Mouse (Mus musculus) heart, postnatal 10 days (tissue): ENCODE data around the gene Plk2. TPM values are rescaled to one million over a fixed set of nuclear protein-coding genes. Genes with fewer than 3 reads are reported as not detected.
A peak's percentile ranks its signal among the peaks of the same experiment; 100 is the strongest.
"Not testable (repeated sequence)": the region's sequence is repeated elsewhere in the genome, so short reads cannot be mapped to it uniquely, and the experiment has no call there.

ENCODE experiments used
- DNase-seq, 2 experiments: peaks; one replicate each; pipeline ENCODE4 v3.0.0; 2021
- intact Hi-C: fragments of 180-260 bp; cut with DNase I; formaldehyde crosslinking; loops from one replicate; pipeline ENCODE4 v1.15.1; 2025
- total RNA-seq, 2 experiments: library from RNA; stranded (reverse); gene quantifications; 2 replicates each; pipeline ENCODE4 v1.2.3; 2021

Gene Plk2
- total RNA-seq, 2 experiments from 2014 or later = 71.4 to 75.3 TPM

DNA sequence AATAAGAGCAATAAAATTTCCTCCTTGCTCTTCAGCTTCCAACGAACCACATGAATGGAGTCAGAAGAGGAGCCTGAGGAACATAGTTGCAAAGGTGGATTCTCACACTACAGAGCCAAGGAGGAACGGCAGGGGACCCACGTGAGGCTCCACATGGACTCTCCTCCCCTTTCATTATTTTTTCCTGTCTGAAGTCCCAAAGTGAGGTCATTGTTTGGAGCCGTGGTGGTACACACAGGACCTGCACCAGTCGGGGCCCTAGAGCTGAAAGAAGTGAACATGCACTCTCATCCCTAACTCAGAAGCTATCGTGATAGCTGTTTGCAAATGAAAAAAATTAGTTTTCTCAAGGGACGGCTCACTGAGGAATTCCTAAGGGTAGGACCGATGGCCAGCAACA is 9.2 kb downstream of the Plk2 start:
- intact Hi-C loops = no loop called here

DNA sequence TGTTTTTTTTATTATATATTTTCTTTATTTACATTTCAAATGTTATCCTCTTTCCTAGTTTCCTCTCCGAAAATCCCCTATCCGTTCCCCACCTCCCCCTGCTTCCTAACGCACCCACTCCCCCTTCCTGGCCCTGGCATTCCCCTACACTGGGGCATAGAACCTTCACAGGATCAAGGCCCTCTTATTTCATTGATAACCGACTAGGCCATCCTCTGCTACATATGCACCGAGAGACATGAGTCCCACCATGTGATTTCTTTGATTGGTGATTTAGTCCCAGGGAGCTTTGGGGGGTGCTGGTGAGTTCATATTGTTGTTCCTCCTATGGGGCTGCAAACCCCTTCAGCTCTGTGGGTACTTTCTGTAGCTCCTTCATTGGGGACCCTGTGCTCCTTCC is 9.8 kb downstream of the Plk2 start:
- DNase-seq, intact Hi-C loops: not testable (repeated sequence)

More for the DNA sequence above, 9.2 kb downstream of the Plk2 start:
- no peak for DNase-seq

DNA sequence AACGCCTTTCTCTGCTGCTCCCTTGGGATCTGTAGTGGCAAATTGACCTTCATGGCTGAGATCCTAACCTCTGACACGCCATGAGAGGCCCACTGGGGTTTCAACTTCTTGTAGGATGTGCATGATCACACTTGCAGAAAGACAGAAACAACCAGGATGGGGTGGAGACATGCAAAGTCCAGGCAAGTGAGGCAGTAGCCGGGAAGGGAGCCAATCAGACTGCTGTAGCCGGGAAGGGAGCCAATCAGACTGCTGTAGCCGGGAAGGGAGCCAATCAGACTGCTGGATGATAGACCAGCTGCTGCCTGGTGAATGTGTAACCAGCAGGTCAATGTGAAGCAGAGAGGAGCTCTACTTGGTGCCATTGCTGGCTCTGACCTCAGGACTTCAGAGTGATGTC is 11.3 kb downstream of the Plk2 start:
- intact Hi-C loops = no loop called here
- peak; percentile 62 to 65 for DNase-seq

DNA sequence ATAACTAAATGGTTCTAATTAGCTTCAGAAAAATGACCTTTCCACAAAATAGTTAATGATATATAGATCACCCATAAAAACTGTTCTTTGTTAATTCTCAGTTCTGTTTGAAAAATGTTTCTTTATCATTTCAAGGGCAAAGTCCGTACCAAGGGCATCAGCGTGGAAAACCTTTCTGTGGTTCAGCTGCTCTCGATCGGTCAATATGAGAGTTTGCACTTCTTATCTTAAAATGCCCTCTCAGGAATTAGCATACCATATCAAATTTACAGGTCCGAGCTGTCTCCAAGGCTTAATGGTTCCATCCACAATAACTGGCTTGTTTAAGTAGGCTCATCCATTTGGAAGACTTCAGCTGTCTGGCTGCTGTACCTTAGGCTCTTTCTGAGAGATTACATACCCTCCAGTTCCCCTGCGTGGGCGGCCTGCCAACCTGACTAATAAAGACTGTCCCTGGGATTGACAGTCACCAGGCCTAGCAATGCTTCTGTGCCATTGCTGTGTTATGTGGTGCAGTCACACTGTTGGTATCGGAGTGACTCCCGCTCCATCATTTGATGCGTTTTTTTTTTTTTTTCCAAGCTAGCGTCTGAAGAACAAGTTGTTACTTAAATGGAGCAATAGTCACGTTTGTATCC is 17.8 kb downstream of the Plk2 start:
- intact Hi-C loops = no loop called here
- peak; percentile 41 to 49 for DNase-seq

DNA sequence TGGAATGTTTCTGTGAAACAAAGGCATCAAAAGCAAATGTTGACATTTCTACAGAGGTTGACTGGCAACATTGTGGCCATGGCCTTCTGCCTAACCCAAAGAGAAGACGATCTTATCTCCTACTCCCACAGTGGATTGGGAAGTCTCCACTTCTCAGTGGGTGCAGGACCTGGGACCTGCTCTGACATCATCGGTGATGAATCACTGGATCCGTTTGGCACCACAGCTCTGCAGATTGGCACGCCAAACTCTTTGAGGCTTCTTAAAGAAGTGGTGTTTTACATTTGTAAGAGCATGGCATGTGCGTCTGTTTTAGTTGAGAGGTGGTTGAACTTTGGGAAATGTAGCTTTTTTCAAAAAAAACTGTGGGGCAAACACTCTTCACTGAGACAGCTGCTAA is 23.8 kb downstream of the Plk2 start:
- intact Hi-C loops = no loop called here
- no peak for DNase-seq

DNA sequence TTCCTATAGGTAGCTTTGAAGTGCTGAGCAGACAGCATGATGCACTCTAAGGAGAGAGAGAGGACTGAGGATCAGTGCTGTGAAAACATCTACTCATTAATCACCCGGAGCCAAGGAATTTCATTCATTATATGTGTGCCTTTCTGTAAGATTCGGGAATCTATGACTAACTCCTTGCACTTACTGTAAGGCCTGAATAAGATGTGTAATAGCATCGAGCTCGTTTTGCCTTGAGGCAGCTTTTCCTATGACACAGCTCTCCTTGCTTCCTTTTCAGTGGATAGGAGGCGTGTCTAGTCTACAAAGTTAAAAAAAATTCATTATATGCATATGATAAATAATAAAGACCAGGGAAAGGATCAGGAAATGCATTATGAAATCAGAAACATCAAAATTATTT is 24.8 kb downstream of the Plk2 start:
- intact Hi-C loops = no loop called here
- DNase-seq = no peak

DNA sequence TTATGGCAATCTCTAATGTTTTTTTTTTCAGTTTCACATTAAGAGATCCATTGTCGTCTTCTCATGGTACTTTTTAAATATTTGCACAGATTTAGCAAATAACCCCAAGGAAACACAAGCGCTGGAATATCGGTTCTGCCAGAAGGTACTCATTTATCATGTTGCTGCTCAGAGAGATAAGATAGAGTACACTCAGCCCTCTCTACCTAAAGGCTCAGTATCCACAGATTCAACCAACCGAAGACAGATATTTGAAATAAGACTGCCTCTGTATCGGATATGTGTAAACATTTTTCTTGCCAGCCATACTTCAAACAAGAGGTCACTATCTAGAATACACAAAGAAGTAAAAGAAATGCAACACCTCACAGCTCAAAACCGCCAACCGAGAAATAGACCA is 27.6 kb downstream of the Plk2 start:
- intact Hi-C loops = no loop called here
- no peak for DNase-seq

DNA sequence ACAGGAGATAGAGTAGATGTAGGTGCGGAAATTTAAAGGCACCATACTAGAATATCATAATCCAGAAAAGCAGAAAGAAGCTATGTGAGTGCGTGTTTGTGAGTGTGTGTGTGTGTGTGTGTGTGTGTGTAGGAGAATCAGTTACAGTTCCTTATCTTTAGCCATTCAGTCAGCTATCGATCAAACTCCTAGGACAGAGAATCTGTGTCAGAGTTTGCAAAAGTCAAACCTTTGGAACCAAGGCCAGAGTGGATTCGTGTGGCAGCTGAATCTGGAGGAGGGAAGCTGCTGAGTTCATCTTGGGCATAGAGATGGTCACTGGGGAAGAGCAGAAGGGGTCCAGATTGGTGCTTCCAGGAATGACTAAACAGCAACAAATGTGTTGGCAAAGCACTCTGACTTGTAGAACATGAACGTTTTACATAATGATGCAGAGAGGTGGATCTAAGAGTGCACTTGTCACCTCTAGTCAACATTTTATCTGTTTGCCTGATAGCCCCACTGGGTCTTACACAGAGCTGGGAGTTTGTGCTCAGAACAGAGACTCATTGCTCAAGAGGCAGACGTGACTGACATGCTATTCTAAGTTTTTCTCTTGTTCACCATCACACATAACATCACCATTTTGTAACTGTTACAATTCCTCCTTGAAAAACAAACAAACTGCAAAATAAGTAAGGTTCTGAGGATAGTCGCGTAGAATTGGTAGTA is 30.8 kb downstream of the Plk2 start:
- DNase-seq = no peak
- intact Hi-C loops = no loop called here

DNA sequence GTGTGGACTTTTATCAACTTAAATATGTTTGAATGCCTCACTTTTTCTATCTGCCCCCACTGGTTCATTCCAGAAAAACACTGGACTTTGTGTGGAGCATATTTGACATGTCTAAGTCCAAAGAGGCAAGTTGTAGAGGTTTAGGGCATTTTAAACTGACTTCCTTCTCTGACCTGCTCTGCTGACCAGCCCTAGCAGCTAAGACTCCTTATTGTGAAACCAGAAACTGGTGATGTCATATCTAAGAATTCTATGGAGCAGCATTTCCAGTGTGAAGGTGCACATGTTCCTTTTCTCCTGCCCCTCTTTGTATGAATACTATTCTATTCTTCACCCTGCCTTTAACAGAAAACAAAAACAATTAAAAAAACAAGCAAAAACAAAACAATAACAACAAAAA is 36.5 kb downstream of the Plk2 start:
- intact Hi-C loops = no loop called here
- DNase-seq = no peak

DNA sequence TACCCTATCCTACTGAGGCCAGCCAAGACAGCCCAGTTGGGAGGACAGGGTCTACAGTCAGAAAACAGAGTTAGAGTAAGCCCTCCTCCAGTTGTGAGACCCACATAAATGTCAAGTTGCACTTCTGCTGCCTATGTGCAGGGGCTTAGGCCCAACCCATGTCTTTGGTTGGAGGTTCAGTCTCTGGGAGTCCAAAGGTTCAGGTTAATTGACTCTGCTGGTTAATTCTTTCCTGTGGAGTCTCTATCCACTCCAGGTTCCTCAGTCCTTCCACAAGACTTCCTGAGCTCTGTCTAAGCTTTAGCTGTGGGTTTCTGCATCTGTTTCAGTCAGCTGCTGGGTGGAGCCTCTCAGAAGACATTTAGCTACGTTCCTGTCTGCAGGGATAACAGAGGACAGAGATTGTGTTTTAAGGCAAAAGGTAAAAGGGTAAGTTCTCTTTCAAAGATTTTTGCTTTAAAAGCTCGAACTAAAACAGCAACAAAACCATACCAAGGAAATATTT is 37.3 kb downstream of the Plk2 start:
- DNase-seq = no peak
- intact Hi-C loops = no loop called here

DNA sequence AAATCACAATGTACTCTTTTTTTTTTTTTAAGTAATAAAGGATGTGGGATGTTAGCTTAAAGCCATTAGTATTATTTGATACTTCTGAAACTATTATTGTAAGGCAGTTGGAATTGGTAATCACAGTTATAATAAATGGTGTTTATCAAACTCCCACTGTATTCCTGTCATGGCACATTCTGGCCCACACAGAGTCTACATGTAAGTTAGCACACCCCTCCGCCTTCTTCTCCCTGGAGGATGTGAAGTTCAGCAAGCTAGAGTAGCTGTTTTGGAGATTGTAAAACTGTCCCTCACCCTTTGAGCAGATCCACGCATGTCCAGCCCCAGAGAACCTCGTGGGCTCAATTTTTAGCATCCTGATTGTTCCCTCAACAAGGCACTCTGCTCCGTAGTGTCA is 37.8 kb downstream of the Plk2 start:
- intact Hi-C loops = no loop called here
- DNase-seq = no peak

DNA sequence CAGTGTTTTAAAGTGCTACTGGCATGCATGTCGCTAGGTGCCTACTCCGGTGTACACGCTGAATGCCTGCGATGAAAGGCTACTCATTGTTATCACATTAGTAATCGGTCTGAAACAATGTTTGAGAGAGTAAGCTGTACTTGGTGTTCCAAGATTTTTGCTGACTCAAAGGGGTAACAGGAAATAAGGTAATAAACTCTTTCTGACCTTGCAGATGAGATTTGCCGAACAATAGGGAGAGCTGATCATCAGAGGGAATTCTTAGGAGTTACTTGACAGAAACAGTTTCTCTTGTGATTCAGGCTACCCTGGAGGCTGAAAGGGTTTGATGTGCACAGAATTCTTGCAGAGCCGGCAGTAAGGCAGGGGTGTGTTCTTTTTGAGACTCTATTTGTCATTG is 41.8 kb downstream of the Plk2 start:
- intact Hi-C loops = no loop called here
- no peak for DNase-seq

DNA sequence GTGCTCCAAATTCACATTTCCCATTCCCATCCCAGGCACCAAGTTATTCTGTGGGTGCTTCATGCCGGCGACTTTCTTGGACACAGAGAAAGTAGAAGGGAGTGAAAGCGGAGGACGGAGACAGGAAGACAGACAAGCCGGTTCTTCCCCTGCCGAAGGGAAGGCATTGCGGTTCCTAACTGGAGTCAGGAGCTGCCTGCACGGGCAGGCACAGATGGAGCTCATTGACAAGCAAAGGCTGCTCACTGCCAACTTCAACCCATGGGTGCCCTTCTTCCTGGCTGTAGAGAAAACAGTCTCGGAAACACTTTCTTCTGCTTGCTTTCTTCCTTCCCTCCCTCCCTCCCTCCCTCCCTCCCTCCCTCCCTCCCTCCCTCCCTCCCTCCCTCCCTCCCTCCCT is 43.8 kb downstream of the Plk2 start:
- intact Hi-C loops = no loop called here
- no peak for DNase-seq

DNA sequence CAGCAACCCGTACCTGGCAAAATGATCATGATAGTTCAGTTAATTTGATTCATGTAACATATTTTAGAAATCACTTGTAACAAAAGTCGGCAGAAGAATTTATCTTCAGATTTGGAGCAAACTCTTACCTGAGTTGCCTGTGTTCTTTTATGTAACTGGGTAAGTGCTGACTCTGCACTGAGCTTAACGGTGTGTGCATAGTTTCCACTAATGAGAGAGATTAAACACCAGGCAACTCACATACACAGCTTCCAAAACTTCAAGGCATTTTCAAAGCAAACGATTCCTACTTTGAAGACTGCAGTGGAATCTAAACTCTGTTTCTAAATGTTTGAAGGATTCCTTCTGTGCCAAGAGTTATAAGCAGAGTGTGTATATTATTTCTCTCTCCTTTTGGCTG is 49.5 kb downstream of the Plk2 start:
- no peak for DNase-seq
- intact Hi-C loops = loop anchor here (2.0 kb wide), 1 partner anchor 46 kb away; no protein-coding TSS in a partner anchor

DNA sequence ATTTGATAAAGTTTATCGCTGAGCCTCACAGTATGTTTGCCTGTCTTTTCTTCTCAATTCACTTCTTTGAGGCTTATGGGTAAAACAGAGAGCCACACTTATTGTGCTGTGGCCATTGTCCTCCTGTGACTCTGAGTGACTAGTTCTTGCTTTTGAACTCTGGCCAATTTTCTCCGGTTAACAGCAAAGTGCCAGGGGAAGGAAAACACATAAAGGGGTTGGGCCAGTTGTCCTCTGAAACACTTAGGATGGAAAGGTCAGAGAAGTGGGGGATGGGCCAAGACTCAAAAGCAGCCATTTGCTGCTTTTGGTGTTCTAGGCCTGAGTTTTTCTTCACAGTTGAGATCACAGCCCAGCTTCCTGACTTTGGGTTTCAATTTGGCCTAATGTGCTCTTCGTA is 50.0 kb downstream of the Plk2 start:
- peak; percentile 38 to 59 for DNase-seq
- intact Hi-C loops = loop anchor here (2.0 kb wide), 1 partner anchor 46 kb away; no protein-coding TSS in a partner anchor

DNA sequence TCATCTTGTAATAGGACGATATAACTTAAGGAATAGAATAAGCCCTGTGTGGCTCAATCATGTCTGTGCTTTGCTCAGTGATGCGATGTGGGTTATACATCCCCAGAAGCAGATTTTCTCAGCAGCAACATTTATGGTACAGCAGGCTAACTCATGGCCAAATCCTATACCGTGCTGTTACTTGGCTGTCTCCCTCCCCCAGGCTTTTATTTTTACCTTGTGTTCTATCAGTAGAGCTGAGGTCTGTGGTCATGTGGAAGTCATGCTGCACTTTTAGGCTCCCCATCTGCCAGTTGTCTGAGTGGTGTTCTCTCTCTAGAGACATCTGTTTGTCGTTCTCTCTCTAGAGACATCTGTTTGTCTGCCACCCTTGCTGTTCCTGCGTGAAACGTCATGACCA is 51.6 kb downstream of the Plk2 start:
- intact Hi-C loops = no loop called here

DNA sequence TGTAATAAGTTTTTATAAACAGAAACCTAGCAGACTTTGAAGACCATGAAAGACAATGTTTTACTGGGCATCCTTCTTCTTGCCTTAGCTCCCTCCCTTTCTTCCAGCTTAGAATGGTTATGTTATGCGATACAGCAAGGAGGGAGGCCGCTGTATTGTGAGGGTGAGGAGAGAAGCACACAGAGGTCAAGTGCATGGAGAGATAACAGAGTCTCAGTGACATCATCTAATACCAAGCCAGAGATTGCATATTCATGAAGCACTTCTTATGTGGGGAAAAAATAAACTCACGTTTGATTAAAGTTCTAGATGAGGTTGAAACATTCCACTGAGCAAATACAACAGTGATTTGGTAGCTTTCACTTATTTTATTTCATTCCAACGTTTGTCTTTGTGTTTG is 55.2 kb downstream of the Plk2 start:
- intact Hi-C loops = no loop called here
- no peak for DNase-seq

More for the DNA sequence above, 51.6 kb downstream of the Plk2 start:
- no peak for DNase-seq

Other genes with a start within 250 kb of the Plk2 start
- under 1 TPM; 0.24 to 0.25 TPM for gene Rab3c, start 114.0 kb upstream of the Plk2 start, total RNA-seq
- gene Gapt, start 37.8 kb upstream of the Plk2 start, total RNA-seq = not detected